ENCODE assay signal across 8 mouse cellular contexts in the genomic region with DNA sequence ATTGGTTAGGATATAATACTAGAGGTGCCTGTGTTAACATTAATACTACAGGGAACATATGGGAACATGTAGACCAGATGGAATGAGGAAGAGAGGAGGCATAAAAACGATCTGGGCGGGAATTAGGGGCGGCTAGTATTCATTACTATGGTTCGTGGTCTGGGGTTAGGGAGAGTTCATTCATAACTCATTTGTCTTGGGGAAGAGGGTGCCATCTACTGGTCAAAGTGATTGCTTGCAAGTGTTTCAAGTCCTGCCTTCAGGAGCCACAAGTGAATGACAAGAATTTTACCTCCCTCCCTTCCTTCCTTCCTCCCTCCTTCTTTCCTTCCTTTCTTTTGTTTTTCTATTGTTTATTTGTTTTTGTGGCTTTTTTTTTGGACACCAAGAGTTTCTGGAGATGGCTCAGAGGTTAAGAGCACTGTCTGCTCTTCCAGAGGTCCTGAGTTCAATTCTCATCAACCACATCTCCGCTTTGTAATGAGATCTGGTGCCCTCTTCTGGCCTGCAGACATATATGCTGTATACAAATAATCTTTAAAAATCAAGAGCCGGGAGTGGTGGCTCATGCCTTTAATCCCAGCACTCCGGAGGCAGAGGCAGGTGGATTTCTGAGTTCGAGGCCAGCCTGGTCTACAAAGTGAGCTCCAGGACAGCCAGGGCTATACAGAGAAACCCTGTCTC. TPM values are rescaled to one million over a fixed set of nuclear protein-coding genes. Genes with fewer than 3 reads are reported as not detected.
DNase-seq lines count a peak whose midpoint lies in the region; ATAC-seq and TF ChIP-seq lines count a peak whose summit lies in the region.

No protein-coding gene starts in this region.

- H3K4me3 ChIP-seq in testis, adult 2 months (ENCODE audit: control insufficient read depth, low read depth, low read length): no peak overlapping the region
- H3K4me3 ChIP-seq in embryonic facial prominence, embryonic 10.5 days: peak overlapping the region; percentile 13; the same call in 1 of the 2 replicates
- no peak overlapping the region for H3K4me3 ChIP-seq in liver, embryonic 14.5 days (ENCODE audit: insufficient read depth in 1 of 2, low read depth in 2 of 2, low read length in 2 of 2)
- H3K4me3 ChIP-seq in spleen, adult 2 months (ENCODE audit: extremely low read depth, insufficient read depth, insufficient read length): no peak overlapping the region

- no peak overlapping the region for H3K27ac ChIP-seq in testis, adult 2 months (ENCODE audit: control insufficient read depth, insufficient read depth, low read depth, low read length)
- 0 out of 2 replicates have a peak overlapping the region, but pooled peaks have one; percentile 19 for H3K27ac ChIP-seq in embryonic facial prominence, embryonic 10.5 days (replicated peaks)
- H3K27ac ChIP-seq in liver, embryonic 14.5 days: no peak overlapping the region
- no peak overlapping the region for H3K27ac ChIP-seq in spleen, adult 2 months (ENCODE audit: insufficient read depth, low read length)

- no peak for ATAC-seq in liver, embryonic 14.5 days (ENCODE audit: insufficient read depth)

- no peaks in the 10 kb centered on the region for H3K27me3 ChIP-seq in testis, adult 2 months (ENCODE audit: control insufficient read depth, insufficient read depth, low read length)
- no peaks in the 10 kb centered on the region for H3K27me3 ChIP-seq in embryonic facial prominence, embryonic 10.5 days (replicated peaks; ENCODE audit: low read depth, poor library complexity, severe bottlenecking)
- no peaks in the 10 kb centered on the region for H3K27me3 ChIP-seq in liver, embryonic 14.5 days (ENCODE audit: control insufficient read depth, insufficient read depth, low read length)
- no peaks in the 10 kb centered on the region for H3K27me3 ChIP-seq in spleen, adult 2 months (ENCODE audit: control insufficient read depth, insufficient read depth, low read length)

- peak; percentile 53; the same call in 1 of the 2 replicates for TF ChIP-seq CTCF in testis, adult 2 months (IDR thresholded peaks at IDR 0.05; ENCODE audit: control insufficient read depth, insufficient read depth, insufficient replicate concordance, low read depth, low read length)
- TF ChIP-seq CTCF in liver, embryonic 14.5 days (IDR thresholded peaks at IDR 0.05; ENCODE audit: low read depth): peak; percentile 89
- TF ChIP-seq CTCF in spleen, adult 2 months (IDR thresholded peaks at IDR 0.05; ENCODE audit: extremely low read depth, insufficient read depth, insufficient read length, insufficient replicate concordance): peak; percentile 62; the same call in 1 of the 2 replicates

- H3K9me3 ChIP-seq in embryonic facial prominence, embryonic 10.5 days: no peaks in the 10 kb centered on the region
- H3K9me3 ChIP-seq in liver, embryonic 14.5 days (ENCODE audit: control insufficient read depth, low read length): no peaks in the 10 kb centered on the region

- H3K4me1 ChIP-seq in testis, adult 2 months (ENCODE audit: control insufficient read depth, insufficient read depth, low read length): peaks cover 5% of the 10 kb centered on the region
- peaks cover 36% of the 10 kb centered on the region for H3K4me1 ChIP-seq in embryonic facial prominence, embryonic 10.5 days
- peaks cover 4 to 10% of the 10 kb centered on the region in 2 experiments for H3K4me1 ChIP-seq in liver, embryonic 14.5 days (replicated peaks; ENCODE audit: control insufficient read depth in 2 of 2, insufficient read depth in 2 of 2, low read length in 1 of 2)
- H3K4me1 ChIP-seq in spleen, adult 2 months (ENCODE audit: control insufficient read depth, insufficient read depth, insufficient read length): peaks cover 5% of the 10 kb centered on the region; the same call in 1 of the 2 replicates

- no peak overlapping the region for H3K9ac ChIP-seq in liver, embryonic 14.5 days (replicated peaks)

- TF ChIP-seq POLR2A in testis, adult 2 months (IDR thresholded peaks at IDR 0.05; ENCODE audit: control insufficient read depth, low read depth, low read length): no peak
- no peak for TF ChIP-seq POLR2A in spleen, adult 2 months (IDR thresholded peaks at IDR 0.05; ENCODE audit: low read depth, low read length)

- WGBS in embryonic facial prominence, embryonic 10.5 days: 26% methylated on average over 8 of the region's 8 CpGs
- 11% methylated on average over 8 of the region's 8 CpGs for WGBS in liver, embryonic 14.5 days (ENCODE audit: insufficient replicate concordance)
- WGBS in spleen, adult 2 months: 25% methylated on average over 8 of the region's 8 CpGs

- no peak for TF ChIP-seq EP300 in liver, embryonic 14.5 days (IDR thresholded peaks at IDR 0.05; ENCODE audit: low read depth)

- H3K4me2 ChIP-seq in liver, embryonic 14.5 days (ENCODE audit: low read depth): no peak overlapping the region

- no peaks in the 10 kb centered on the region for H3K36me3 ChIP-seq in testis, adult 2 months (ENCODE audit: control insufficient read depth, insufficient read depth, low read length)
- no peaks in the 10 kb centered on the region for H3K36me3 ChIP-seq in embryonic facial prominence, embryonic 10.5 days (replicated peaks)
- no peaks in the 10 kb centered on the region for H3K36me3 ChIP-seq in liver, embryonic 14.5 days (replicated peaks; ENCODE audit: control insufficient read depth, insufficient read depth, low read depth)
- H3K36me3 ChIP-seq in spleen, adult 2 months (ENCODE audit: control insufficient read depth, insufficient read depth, low read length): no peaks in the 10 kb centered on the region

- peak; percentile 51 for DNase-seq in adrenal gland, adult 2 months
- no peak for DNase-seq in adrenal gland, adult 8-10 months
- DNase-seq in testis, postnatal 10 days (ENCODE audit: low spot score): no peak
- DNase-seq in embryonic facial prominence, embryonic 10.5 days (ENCODE audit: low spot score): peak; percentile 65
- peak; percentile 88 for DNase-seq in kidney, adult 9 months
- peak; percentile 80 to 87 (median 83) for DNase-seq in liver, embryonic 14.5 days (ENCODE audit: low read depth in 3 of 3, low spot score in 3 of 3)
- peak; percentile 44 to 81 for DNase-seq in spleen, adult 2 months (ENCODE audit: low read depth in 1 of 2, low spot score in 2 of 2)

RNA-seq across cellular contexts. Expression of a gene that starts 2.8 kb away (rescaled TPM):
- 10 to 100 TPM; 11.1 to 17.5 TPM for total RNA-seq in adrenal gland, adult 2 months (2021)
- 1.8 and 2.8 TPM in 2 replicates for polyA plus RNA-seq in adrenal gland, adult 2 months (2012; rRNA removed)
- total RNA-seq in adrenal gland, adult 8-10 months (2022): 10 to 100 TPM in 3 of 4 experiments, 1 to 10 TPM in 1; 9.5 to 13.2 (median 12.1) TPM
- 1.5 and 1.6 TPM in 2 replicates for polyA plus RNA-seq in testis, adult 2 months (2012; rRNA removed)
- 37.1 and 42.5 TPM in 2 replicates for polyA plus RNA-seq in embryonic facial prominence, embryonic 10.5 days (2016; fragmentation: Nextera tagmentation; extraction: Ambion mirVana)
- polyA plus RNA-seq in liver, embryonic 14.5 days (2012; rRNA removed): 2.7 and 3.0 TPM in 2 replicates
- polyA plus RNA-seq in liver, embryonic 14.5 days (2014; fragmentation: Nextera tagmentation; extraction: Ambion mirVana): 5.8 and 6.7 TPM in 2 replicates
- polyA plus RNA-seq in spleen, adult 2 months (2012; rRNA removed): 6.4 TPM in 2 replicates

RNA-seq across cellular contexts. Expression of a gene that starts 6.0 kb away (rescaled TPM):
- total RNA-seq in adrenal gland, adult 2 months (2021): 100 to 1,000 TPM in 1 of 2 experiments, 10 to 100 TPM in 1; 90.8 to 102 TPM
- polyA plus RNA-seq in adrenal gland, adult 2 months (2012; rRNA removed): 3.0 and 4.2 TPM in 2 replicates
- total RNA-seq in adrenal gland, adult 8-10 months (2022): 100 to 1,000 TPM in 1 of 4 experiments, 10 to 100 TPM in 3; 76.5 to 101 (median 86.8) TPM
- polyA plus RNA-seq in testis, adult 2 months (2012; rRNA removed): 25.8 and 28.0 TPM in 2 replicates
- 221 and 225 TPM in 2 replicates for polyA plus RNA-seq in embryonic facial prominence, embryonic 10.5 days (2016; fragmentation: Nextera tagmentation; extraction: Ambion mirVana)
- polyA plus RNA-seq in liver, embryonic 14.5 days (2012; rRNA removed): 22.3 and 45.6 TPM in 2 replicates
- polyA plus RNA-seq in liver, embryonic 14.5 days (2014; fragmentation: Nextera tagmentation; extraction: Ambion mirVana): 103 and 105 TPM in 2 replicates
- polyA plus RNA-seq in spleen, adult 2 months (2012; rRNA removed): 5.1 and 6.6 TPM in 2 replicates

Comparison
In these comparisons a context has a peak if more than half of its experiments do, and no peak if none do; other contexts are left out.
1. DNase-seq: peak in adrenal gland, adult 2 months (single experiment), embryonic facial prominence, embryonic 10.5 days (single experiment), kidney, adult 9 months (single experiment), liver, embryonic 14.5 days (3 of 3) and spleen, adult 2 months (2 of 2); none in adrenal gland, adult 8-10 months (single experiment) and testis, postnatal 10 days (single experiment).
2. Peak in every context shown above with its lines, with median percentiles within 50 percentile points of each other: CTCF ChIP-seq.